Mouse (Mus musculus) cerebellum, postnatal 36 days (tissue): ENCODE measurements around the gene Gpn3.

Source experiments
- DNase-seq, 2 experiments: peaks; one replicate each; pipeline ENCODE4 v3.0.0; 2021 to 2022; ENCODE audit warnings: mixed read lengths in 2 of 2

The Gpn3 gene

GRCm38 (mm10) chr5:122371591-122372191, at the start of gene Gpn3:
Gpn3 (plus strand) TSS chr5:122371876.
- DNase-seq, result no peak

GRCm38 (mm10) chr5:122323523-122323922, 48.2 kb upstream of the Gpn3 start:
- DNase-seq, result no peak

- peak; percentile 86 to 92 for DNase-seq
Measured at GRCm38 (mm10) chr5:122324608-122325431, 46.9 kb upstream of the Gpn3 start.

GRCm38 (mm10) chr5:122325477-122325876, 46.2 kb upstream of the Gpn3 start:
- DNase-seq, result peak in 1 of 2 experiments; percentile 43

- no peak for DNase-seq
Measured at GRCm38 (mm10) chr5:122327283-122327682, 44.4 kb upstream of the Gpn3 start.

GRCm38 (mm10) chr5:122330269-122330668, 41.4 kb upstream of the Gpn3 start:
- no peak for DNase-seq

GRCm38 (mm10) chr5:122334682-122335081, 37.0 kb upstream of the Gpn3 start:
- peak in 1 of 2 experiments; percentile 24 for DNase-seq

- DNase-seq, result no peak
Measured at GRCm38 (mm10) chr5:122336554-122337294, 35.0 kb upstream of the Gpn3 start.

- DNase-seq, result no peak
Measured at GRCm38 (mm10) chr5:122342874-122343273, 28.8 kb upstream of the Gpn3 start.

- DNase-seq, result no peak
Measured at GRCm38 (mm10) chr5:122343768-122344167, 27.9 kb upstream of the Gpn3 start.

- peak; percentile 85 to 86 for DNase-seq
Measured at GRCm38 (mm10) chr5:122344260-122344659, 27.4 kb upstream of the Gpn3 start.

- DNase-seq, result no peak
Measured at GRCm38 (mm10) chr5:122345777-122346176, 25.9 kb upstream of the Gpn3 start.

GRCm38 (mm10) chr5:122353807-122354491, 17.7 kb upstream of the Gpn3 start, which contains the start of the genes Rad9b and Vps29:
Rad9b (minus strand) TSS chr5:122354233.
Vps29 (plus strand) TSS chr5:122354369.
- DNase-seq, result peak; percentile 99 to 100

GRCm38 (mm10) chr5:122354492-122355067, 17.1 kb upstream of the Gpn3 start:
- no peak for DNase-seq

- peak; percentile 100 for DNase-seq
Measured at GRCm38 (mm10) chr5:122372192-122372769, 605 bp downstream of the Gpn3 start, which contains the start of gene Fam216a. Fam216a (minus strand) TSS chr5:122372364.

- no peak for DNase-seq
Measured at GRCm38 (mm10) chr5:122372878-122373277, 1.2 kb downstream of the Gpn3 start.

GRCm38 (mm10) chr5:122377101-122377833, 5.6 kb downstream of the Gpn3 start:
- DNase-seq, result no peak

GRCm38 (mm10) chr5:122378171-122378570, 6.5 kb downstream of the Gpn3 start:
- DNase-seq, result no peak

GRCm38 (mm10) chr5:122379374-122380155, 7.9 kb downstream of the Gpn3 start:
- peak; percentile 83 to 86 for DNase-seq

GRCm38 (mm10) chr5:122390006-122390405, 18.3 kb downstream of the Gpn3 start:
- DNase-seq, result no peak
